Mouse (Mus musculus) kidney, postnatal 10 days (tissue): ENCODE measurements around the gene Lce3e.

Experiments used
- DNase-seq: peaks from one replicate; pipeline ENCODE4 v3.0.0; 2021; ENCODE audit warnings: mixed read lengths

Gene Lce3e

GRCm38 (mm10) chr3:92966761-92967160 lies at the start of gene Lce3e:
Gene Lce3e (plus strand): TSS chr3:92967061.
- DNase-seq: no peak

GRCm38 (mm10) chr3:92920364-92920763 lies 46.5 kb upstream of the Lce3e start:
- DNase-seq: peak; percentile 35

GRCm38 (mm10) chr3:92926130-92926529 lies 40.7 kb upstream of the Lce3e start, which contains the start of gene Lce3a:
Gene Lce3a (minus strand): TSS chr3:92926230.
- DNase-seq: no peak

GRCm38 (mm10) chr3:92932679-92933078 lies 34.2 kb upstream of the Lce3e start, which contains the start of gene Lce3b:
Gene Lce3b (plus strand): TSS chr3:92932979.
- DNase-seq: no peak

- no peak for DNase-seq
These were observed 22.7 kb upstream of the Lce3e start, which contains the start of gene Lce3c for GRCm38 (mm10) chr3:92944186-92944585. Gene Lce3c (plus strand): TSS chr3:92944486.

- no peak for DNase-seq
These were observed 9.8 kb upstream of the Lce3e start, which contains the start of gene Lce3d for GRCm38 (mm10) chr3:92957090-92957489. Gene Lce3d (plus strand): TSS chr3:92957390.

GRCm38 (mm10) chr3:92978484-92978883 lies 11.6 kb downstream of the Lce3e start:
- no peak for DNase-seq

GRCm38 (mm10) chr3:92991926-92992325 lies 25.1 kb downstream of the Lce3e start, which contains the start of gene Lce3f:
Gene Lce3f (plus strand): TSS chr3:92992226.
- no peak for DNase-seq

GRCm38 (mm10) chr3:92998691-92999090 lies 31.8 kb downstream of the Lce3e start:
- DNase-seq: peak; percentile 83

GRCm38 (mm10) chr3:93000621-93001020 lies 33.8 kb downstream of the Lce3e start:
- no peak for DNase-seq

- no peak for DNase-seq
These were observed 36.0 kb downstream of the Lce3e start for GRCm38 (mm10) chr3:93002843-93003242.

GRCm38 (mm10) chr3:93014378-93014801 lies 47.5 kb downstream of the Lce3e start:
- DNase-seq: peak; percentile 64

GRCm38 (mm10) chr3:93014871-93015270 lies 48.0 kb downstream of the Lce3e start:
- no peak for DNase-seq

GRCm38 (mm10) chr3:93015460-93016104 lies 48.7 kb downstream of the Lce3e start, which contains the start of gene Crct1:
Gene Crct1 (minus strand): TSS chr3:93015687.
- no peak for DNase-seq
